In the genomic region with DNA sequence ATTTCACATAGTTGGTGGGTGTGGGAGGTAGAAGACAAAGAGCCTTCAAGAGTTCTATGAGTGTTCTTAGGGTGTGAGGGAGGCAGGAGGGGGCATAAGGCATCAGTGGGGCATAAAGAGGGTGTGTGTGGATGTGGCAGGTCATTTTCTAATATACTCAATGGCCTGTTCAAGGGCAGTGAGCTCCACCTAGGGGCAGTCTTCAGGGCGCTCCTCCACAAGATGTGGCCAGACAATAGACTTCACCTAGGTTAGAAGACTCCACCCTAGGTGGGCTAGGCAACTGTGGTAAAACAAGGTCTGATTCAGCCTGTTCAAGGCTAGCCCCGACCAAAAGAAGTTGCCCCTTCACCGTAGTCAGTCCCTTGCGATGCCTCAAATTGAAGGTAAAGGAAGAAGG, we compare ENCODE assay signal across 8 mouse cellular contexts. TPM values are rescaled to one million over a fixed set of nuclear protein-coding genes. Genes with fewer than 3 reads are reported as not detected.
DNase-seq lines count a peak whose midpoint lies in the region; ATAC-seq lines count a peak whose summit lies in the region.

No protein-coding gene starts in this region.

- H3K9ac ChIP-seq in stomach, embryonic 16.5 days (ENCODE audit: low read length): 0 out of 2 replicates have a peak overlapping the region, but pooled peaks have one; percentile 85

- WGBS in stomach, embryonic 16.5 days: 61% methylated on average over 4 of the region's 4 CpGs

- peak; percentile 35 for ATAC-seq in common myeloid progenitor, adult 5-6 weeks (replicated peaks; ENCODE audit: low read depth, poor library complexity, severe bottlenecking)
- ATAC-seq in stomach, embryonic 16.5 days (ENCODE audit: insufficient read depth, low FRiP score): no peak

- H3K4me3 ChIP-seq in stomach, embryonic 16.5 days (replicated peaks; ENCODE audit: low read length): no peak overlapping the region

- H3K4me1 ChIP-seq in stomach, embryonic 16.5 days (ENCODE audit: control insufficient read depth, insufficient read depth, low read length): peaks cover 18% of the 10 kb centered on the region

- no peak overlapping the region for H3K4me2 ChIP-seq in stomach, embryonic 16.5 days (ENCODE audit: low read depth, low read length)

- H3K27me3 ChIP-seq in stomach, embryonic 16.5 days (ENCODE audit: control insufficient read depth, insufficient read depth, low read length): no peaks in the 10 kb centered on the region

- no peak overlapping the region for H3K27ac ChIP-seq in stomach, embryonic 16.5 days (ENCODE audit: low read length)

- no peaks in the 10 kb centered on the region for H3K9me3 ChIP-seq in stomach, embryonic 16.5 days (replicated peaks; ENCODE audit: control insufficient read depth, low read length)

- DNase-seq in cerebellum, postnatal 10 days: peak; percentile 62
- DNase-seq in cerebellum, adult 11 months: no peak
- DNase-seq in 3T3-L1 (ENCODE audit: low read depth, low spot score): peak; percentile 77
- DNase-seq in kidney, postnatal 4 days: peak; percentile 49 to 65
- no peak for DNase-seq in urinary bladder, postnatal 36 days (ENCODE audit: low spot score in 2 of 2)
- no peak for DNase-seq in left cerebral cortex, adult 8-10 months (ENCODE audit: low spot score in 2 of 2)

- peaks cover 3% of the 10 kb centered on the region; the same call in 1 of the 2 replicates for H3K36me3 ChIP-seq in stomach, embryonic 16.5 days (ENCODE audit: control insufficient read depth, insufficient read depth, low read length)

RNA-seq across cellular contexts. Expression of gene Thap7, which starts 1.3 kb away (rescaled TPM):
- total RNA-seq in common myeloid progenitor, adult 5-6 weeks (2017): 38.5 and 46.1 TPM in 2 replicates
- 56.8 and 61.1 TPM in 2 replicates for polyA plus RNA-seq in stomach, embryonic 16.5 days (2015; fragmentation: Nextera tagmentation; extraction: Ambion mirVana)
- 10 to 100 TPM; 40.2 to 45.3 (median 44.4) TPM for total RNA-seq in left cerebral cortex, adult 8-10 months (2022)

RNA-seq across cellular contexts. Expression of gene Lztr1, which starts 23.8 kb away (rescaled TPM):
- 30.8 and 40.3 TPM in 2 replicates for total RNA-seq in common myeloid progenitor, adult 5-6 weeks (2017)
- polyA plus RNA-seq in stomach, embryonic 16.5 days (2015; fragmentation: Nextera tagmentation; extraction: Ambion mirVana): 89.4 and 90.8 TPM in 2 replicates
- total RNA-seq in left cerebral cortex, adult 8-10 months (2022): 100 to 1,000 TPM; 143 to 180 (median 171) TPM

RNA-seq across cellular contexts. Expression of gene Lrrc74b, which starts 28.8 kb away (rescaled TPM):
- total RNA-seq in common myeloid progenitor, adult 5-6 weeks (2017): 0.05 TPM in 1 of 2 replicates, not detected in the other
- polyA plus RNA-seq in stomach, embryonic 16.5 days (2015; fragmentation: Nextera tagmentation; extraction: Ambion mirVana): 0.34 and 0.51 TPM in 2 replicates
- 1 to 10 TPM in 2 of 4 experiments, under 1 TPM in 2; 0.48 to 1.6 (median 1.2) TPM for total RNA-seq in left cerebral cortex, adult 8-10 months (2022)

RNA-seq across cellular contexts. Expression of gene P2rx6, which starts 29.4 kb away (rescaled TPM):
- total RNA-seq in common myeloid progenitor, adult 5-6 weeks (2017): 0.05 TPM in 1 of 2 replicates, not detected in the other
- 1.8 and 2.1 TPM in 2 replicates for polyA plus RNA-seq in stomach, embryonic 16.5 days (2015; fragmentation: Nextera tagmentation; extraction: Ambion mirVana)
- total RNA-seq in left cerebral cortex, adult 8-10 months (2022): 1 to 10 TPM; 1.5 to 2.1 (median 1.7) TPM

RNA-seq across cellular contexts. Expression of gene Aifm3, which starts 42.9 kb away (rescaled TPM):
- total RNA-seq in common myeloid progenitor, adult 5-6 weeks (2017): not detected in 2 replicates
- 2.1 and 3.1 TPM in 2 replicates for polyA plus RNA-seq in stomach, embryonic 16.5 days (2015; fragmentation: Nextera tagmentation; extraction: Ambion mirVana)
- total RNA-seq in left cerebral cortex, adult 8-10 months (2022): 100 to 1,000 TPM; 114 to 128 (median 122) TPM

Comparison
In these comparisons a context has a peak if more than half of its experiments do, and no peak if none do; other contexts are left out.
1. DNase-seq: peak in cerebellum, postnatal 10 days (2 of 2), 3T3-L1 (single experiment) and kidney, postnatal 4 days (2 of 2); none in cerebellum, adult 11 months (single experiment), urinary bladder, postnatal 36 days (0 of 2) and left cerebral cortex, adult 8-10 months (0 of 2).